Comparison of ENCODE assay signal across 16 mouse cellular contexts in the genomic region with DNA sequence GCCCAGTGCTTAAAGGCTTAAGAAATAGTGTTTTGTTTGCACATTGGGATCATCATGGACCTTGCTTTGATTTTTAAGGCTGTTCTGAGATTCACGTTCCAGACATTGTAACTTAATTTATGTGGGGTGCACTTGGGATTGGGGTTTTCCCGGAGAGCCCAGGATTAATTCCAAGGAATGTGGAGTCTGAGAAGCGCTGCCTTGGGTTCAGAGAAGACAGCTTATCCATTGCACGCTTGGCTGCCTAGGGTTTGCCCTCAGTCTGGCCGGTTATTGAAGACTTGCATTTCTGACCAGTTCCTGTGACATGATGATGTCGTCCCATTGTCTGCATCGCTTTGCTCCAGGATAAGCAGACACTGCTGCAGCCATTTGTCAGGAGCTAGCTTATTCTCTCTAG. TPM values are rescaled to one million over a fixed set of nuclear protein-coding genes. Genes with fewer than 3 reads are reported as not detected.
A peak's percentile ranks its signal among the peaks of the same experiment; 100 is the strongest.
DNase-seq lines count a peak whose midpoint lies in the region; ATAC-seq and TF ChIP-seq lines count a peak whose summit lies in the region.
"Had no signal": no experiment of that assay in that cellular context is flagged by ENCODE, and none has a peak within 500 bp of the region (broad histone marks: within the 10 kb centered on the region; RNA-seq: fewer than 3 reads in every experiment).

No protein-coding gene starts in this region.

- 0 out of 2 replicates have a peak overlapping the region, but pooled peaks have one; percentile 18 for H3K27ac ChIP-seq in heart, embryonic 12.5 days (ENCODE audit: poor library complexity, severe bottlenecking)
- peak overlapping the region; percentile 33; the same call in 1 of the 2 replicates for H3K27ac ChIP-seq in layer of hippocampus, adult 2 months
- no peak overlapping the region for H3K27ac ChIP-seq in kidney, embryonic 16.5 days (ENCODE audit: low read length)
- H3K27ac ChIP-seq: liver, embryonic 15.5 days; stomach, postnatal 0 days had no signal

- 55% methylated on average over 7 of the region's 7 CpGs for WGBS in heart, embryonic 12.5 days
- 30% methylated on average over 7 of the region's 7 CpGs for WGBS in kidney, embryonic 16.5 days

- no peaks in the 10 kb centered on the region for H3K9me3 ChIP-seq in heart, embryonic 12.5 days (replicated peaks)
- no peaks in the 10 kb centered on the region for H3K9me3 ChIP-seq in kidney, embryonic 16.5 days (ENCODE audit: low read length)
- H3K9me3 ChIP-seq: liver, embryonic 15.5 days had no signal

- no peaks in the 10 kb centered on the region for H3K27me3 ChIP-seq in heart, embryonic 12.5 days (replicated peaks)
- no peaks in the 10 kb centered on the region for H3K27me3 ChIP-seq in kidney, embryonic 16.5 days (ENCODE audit: insufficient read depth, low read length)

- DNase-seq in heart, adult 18-20 months, result no peak
- DNase-seq in layer of hippocampus, adult 2 months (ENCODE audit: low spot score in 2 of 2), result no peak
- DNase-seq in layer of hippocampus, adult 8-10 months (ENCODE audit: low spot score in 2 of 2), result no peak
- DNase-seq in retina, embryonic 14.5 days (ENCODE audit: low spot score), result peak; percentile 43
- DNase-seq in right cerebral cortex, postnatal 36 days (ENCODE audit: low spot score in 2 of 2), result no peak
- DNase-seq: adrenal gland, adult 8-10 months; cerebellum, adult 9-10 months; gastrocnemius, postnatal 14 days; heart, adult 2 months had no signal

- no peak overlapping the region for H3K4me3 ChIP-seq in heart, embryonic 12.5 days
- no peak overlapping the region for H3K4me3 ChIP-seq in layer of hippocampus, adult 2 months
- no peak overlapping the region for H3K4me3 ChIP-seq in kidney, embryonic 16.5 days (ENCODE audit: low read length)
- H3K4me3 ChIP-seq: heart, adult 2 months; liver, embryonic 15.5 days had no signal

- H3K4me2 ChIP-seq in heart, embryonic 12.5 days, result no peak overlapping the region
- 0 out of 2 replicates have a peak overlapping the region, but pooled peaks have one; percentile 5 for H3K4me2 ChIP-seq in kidney, embryonic 16.5 days (replicated peaks; ENCODE audit: low read depth, low read length)
- H3K4me2 ChIP-seq: liver, embryonic 15.5 days had no signal

- no peak for TF ChIP-seq CTCF in layer of hippocampus, adult 2 months (conservative IDR thresholded peaks at IDR 0.05)

- H3K36me3 ChIP-seq in heart, embryonic 12.5 days, result no peaks in the 10 kb centered on the region
- H3K36me3 ChIP-seq in kidney, embryonic 16.5 days (ENCODE audit: insufficient read depth, low read length), result no peaks in the 10 kb centered on the region
- H3K36me3 ChIP-seq: liver, embryonic 15.5 days had no signal

- no peaks in the 10 kb centered on the region for H3K4me1 ChIP-seq in heart, embryonic 12.5 days (replicated peaks)
- H3K4me1 ChIP-seq in kidney, embryonic 16.5 days (ENCODE audit: insufficient read depth, low read length), result peaks cover 28% of the 10 kb centered on the region
- H3K4me1 ChIP-seq: liver, embryonic 15.5 days had no signal

- no peak for ATAC-seq in heart, embryonic 12.5 days (ENCODE audit: insufficient number of reproducible peaks, low FRiP score)
- ATAC-seq in kidney, embryonic 16.5 days (ENCODE audit: low FRiP score, low TSS enrichment), result no peak
- ATAC-seq: forebrain, embryonic 14.5 days; lung, postnatal 0 days had no signal

- no peak overlapping the region for H3K9ac ChIP-seq in heart, embryonic 12.5 days
- no peak overlapping the region for H3K9ac ChIP-seq in kidney, embryonic 16.5 days (replicated peaks; ENCODE audit: low read length)
- H3K9ac ChIP-seq: liver, embryonic 15.5 days had no signal

RNA-seq across cellular contexts. Expression of a gene that starts 53.4 kb away (rescaled TPM):
- polyA plus RNA-seq in heart, embryonic 12.5 days (2016; fragmentation: Nextera tagmentation; extraction: Ambion mirVana), result 20.9 and 23.7 TPM in 2 replicates
- 10 to 100 TPM; 14.7 to 15.8 TPM for total RNA-seq in heart, adult 18-20 months (2021)
- total RNA-seq in layer of hippocampus, adult 2 months (2021), result 1 to 10 TPM; 1.6 to 2.0 TPM
- 1 to 10 TPM; 1.3 to 4.3 (median 1.7) TPM for total RNA-seq in layer of hippocampus, adult 8-10 months (2022)
- polyA plus RNA-seq in kidney, embryonic 16.5 days (2015; fragmentation: Nextera tagmentation; extraction: Ambion mirVana), result 21.9 and 23.6 TPM in 2 replicates
- total RNA-seq: neutrophil, adult 5-6 weeks had no signal
